Mouse (Mus musculus): ENCODE measurements around the gene Carnmt1.

GRCm38 (mm10) chr19:18647775-18648557 is 22.6 kb upstream of the Carnmt1 start:
- no peak for TF ChIP-seq EP300 (IDR thresholded peaks at IDR 0.05; ENCODE audit: low read depth)
- TF ChIP-seq CTCF (IDR thresholded peaks at IDR 0.05; ENCODE audit: low read depth), result no peak

All from liver, embryonic 14.5 days (tissue).